Mouse (Mus musculus) midbrain, postnatal 0 days (tissue): ENCODE data around the gene Btrc. TPM values are rescaled to one million over a fixed set of nuclear protein-coding genes. Genes with fewer than 3 reads are reported as not detected.

Source experiments
- ATAC-seq: fragments of 200-750 bp; cut with Nextera tagmentation; 2 replicates; pipeline ENCODE4 v1.8.0; 2017; ENCODE audit warnings: moderate number of reproducible peaks, mild to moderate bottlenecking, moderate TSS enrichment, moderate library complexity; ENCODE audit not compliant: low FRiP score
- DNase-seq: peaks from one replicate; pipeline ENCODE4 v3.0.0-alpha.2; 2015; ENCODE audit warnings: low spot score
- H3K27ac ChIP-seq: fragments of 300-500 bp; sonication (generic); 2 replicates; pipeline ENCODE4 v1.5.1; 2014; ENCODE audit warnings: low read depth, mild to moderate bottlenecking, low read length, mixed read lengths
- H3K27me3 ChIP-seq: fragments of 300-500 bp; sonication (generic); 2 replicates; pipeline ENCODE4 v1.6.1; 2014; ENCODE audit warnings: low read length, control low read depth, mixed read lengths; ENCODE audit not compliant: insufficient read depth
- H3K36me3 ChIP-seq: fragments of 300-500 bp; sonication (generic); 2 replicates; pipeline ENCODE4 v1.6.1; 2014; ENCODE audit warnings: low read length, control low read depth, mixed read lengths; ENCODE audit not compliant: insufficient read depth
- H3K4me1 ChIP-seq: fragments of 300-500 bp; sonication (generic); 2 replicates; pipeline ENCODE4 v1.6.1; 2014; ENCODE audit warnings: mild to moderate bottlenecking, control low read depth, antibody characterized with exemption, low read length, mixed read lengths; ENCODE audit not compliant: insufficient read depth
- H3K4me2 ChIP-seq: fragments of 300-500 bp; sonication (generic); 2 replicates; pipeline ENCODE4 v1.6.1; 2014; ENCODE audit warnings: low read depth, mild to moderate bottlenecking, low read length, mixed read lengths; ENCODE audit not compliant: poor library complexity, severe bottlenecking
- H3K4me3 ChIP-seq: fragments of 300-500 bp; sonication (generic); 2 replicates; pipeline ENCODE4 v1.5.1; 2014; ENCODE audit warnings: low read depth, mild to moderate bottlenecking, low read length, moderate library complexity
- H3K9ac ChIP-seq: fragments of 300-500 bp; sonication (generic); replicated peaks from 2 replicates; pipeline ENCODE4 v1.6.1; 2014; ENCODE audit warnings: mild to moderate bottlenecking, low read length, moderate library complexity, mixed read lengths; ENCODE audit not compliant: poor library complexity, severe bottlenecking
- H3K9me3 ChIP-seq: fragments of 300-500 bp; sonication (generic); 2 replicates; pipeline ENCODE4 v1.6.1; 2016; ENCODE audit warnings: low read length, control low read depth
- CTCF ChIP-seq: IDR thresholded peaks from 2 replicates; pipeline ENCODE4 v1.5.1; 2016; ENCODE audit warnings: antibody characterized with exemption, mild to moderate bottlenecking
- WGBS: fragments of 180-500 bp; shearing (Covaris S2); extraction: QIAGEN DNeasy Blood & Tissue Kit; methylation state at CpG from one replicate; pipeline ENCODE4 v1.1.7; 2014; 5-methylcytosine and 5-hydroxymethylcytosine counted together
- polyA plus RNA-seq: library from polyadenylated mRNA; unstranded; fragments of >200 nt; fragmentation: Nextera tagmentation; extraction: Ambion mirVana; gene quantifications from 2 replicates; pipeline ENCODE4 v1.2.1, GENCODE M21; 2015
- total RNA-seq: library from RNA; depleted of rRNA; stranded (reverse); fragments of >200 nt; gene quantifications from 2 replicates; pipeline ENCODE4 v1.2.3, GENCODE M21; 2014

Btrc gene
- total and polyA plus RNA-seq, 2 experiments from 2014 or later: 52.8 to 60.1 TPM

DNA sequence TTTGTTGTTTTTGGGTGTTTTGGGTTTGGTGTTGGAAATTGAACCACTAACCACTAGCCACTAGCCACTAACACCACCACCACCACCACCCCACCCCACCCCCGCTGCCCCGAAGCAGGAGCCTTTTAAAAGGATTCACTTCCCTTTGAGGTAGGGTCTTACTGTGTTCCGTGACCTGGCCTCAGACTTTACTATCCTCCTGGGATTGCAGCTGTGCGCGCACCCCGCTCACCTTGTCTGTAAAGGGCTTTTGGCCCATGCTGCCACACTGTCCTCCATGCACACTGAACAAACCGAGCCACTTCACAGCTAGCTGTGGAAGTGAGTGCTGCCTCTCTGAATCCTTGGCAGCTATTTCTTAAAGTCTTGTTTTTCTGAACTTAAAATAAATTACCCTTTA lies 141.9 kb downstream of the Btrc start:
- H3K36me3 ChIP-seq: peaks cover 10% of the 10 kb centered on the region; the same call in 1 of the 2 replicates
- H3K4me1 ChIP-seq: no peaks in the 10 kb centered on the region
- no peak for ATAC-seq
- H3K27ac ChIP-seq: no peak overlapping the region
- no peaks in the 10 kb centered on the region for H3K9me3 ChIP-seq
- WGBS: 84% methylated on average over 7 of the region's 7 CpGs
- DNase-seq: no peak
- no peak for TF ChIP-seq CTCF
- H3K4me3 ChIP-seq: no peak overlapping the region
- no peak overlapping the region for H3K4me2 ChIP-seq
- no peak overlapping the region for H3K9ac ChIP-seq
- H3K27me3 ChIP-seq: no peaks in the 10 kb centered on the region

DNA sequence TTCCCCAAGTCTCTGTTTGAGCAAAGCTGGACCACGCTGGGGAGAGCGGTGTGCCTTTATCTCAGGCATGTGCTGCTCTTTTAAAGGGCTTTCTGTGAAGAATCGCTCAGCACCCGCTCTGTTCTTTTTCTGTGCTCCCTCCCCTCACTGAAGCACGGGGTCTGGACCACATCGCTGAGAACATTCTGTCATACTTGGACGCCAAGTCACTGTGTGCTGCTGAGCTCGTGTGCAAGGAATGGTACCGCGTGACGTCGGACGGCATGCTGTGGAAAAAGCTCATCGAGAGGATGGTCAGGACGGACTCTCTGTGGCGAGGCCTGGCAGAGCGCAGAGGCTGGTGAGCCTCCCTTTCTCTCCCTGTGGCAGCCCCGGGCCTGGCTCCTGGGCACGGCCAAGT lies 144.0 kb downstream of the Btrc start:
- DNase-seq (peak; percentile 5), ATAC-seq (no peak)
- no peak for TF ChIP-seq CTCF
- H3K27me3 ChIP-seq: no peaks in the 10 kb centered on the region
- no peaks in the 10 kb centered on the region for H3K4me1 ChIP-seq
- H3K27ac ChIP-seq: no peak overlapping the region
- H3K9ac ChIP-seq: no peak overlapping the region
- no peak overlapping the region for H3K4me2 ChIP-seq
- H3K9me3 ChIP-seq: no peaks in the 10 kb centered on the region
- WGBS: 73% methylated on average over 19 of the region's 19 CpGs
- H3K36me3 ChIP-seq: peaks cover 15% of the 10 kb centered on the region
- no peak overlapping the region for H3K4me3 ChIP-seq

DNA sequence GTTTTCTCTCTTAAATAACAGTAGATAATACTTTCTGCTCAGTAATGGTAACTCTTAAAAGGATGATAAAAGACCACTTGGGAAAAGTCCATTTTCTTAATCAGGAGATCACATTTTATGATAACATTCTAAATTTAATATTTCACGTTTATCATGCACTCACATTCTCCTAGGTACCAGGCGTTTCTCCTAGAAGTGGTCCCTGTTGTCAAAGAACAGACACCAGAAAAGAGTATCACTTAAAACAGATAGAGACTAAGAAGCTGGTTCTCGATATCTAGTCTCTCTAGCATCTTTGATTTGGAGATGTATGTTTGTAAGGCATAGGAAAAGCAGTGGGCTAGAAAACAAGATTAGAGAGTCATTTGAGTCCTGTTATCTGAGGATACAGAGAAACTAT lies 147.1 kb downstream of the Btrc start:
- Histone ChIP-seq H3K4me1 (no peaks in the 10 kb centered on the region), H3K27ac (no peak overlapping the region), H3K9ac (no peak overlapping the region), H3K4me3 (no peak overlapping the region), H3K27me3 (no peaks in the 10 kb centered on the region), H3K4me2 (no peak overlapping the region), H3K36me3 (peaks cover 20% of the 10 kb centered on the region), H3K9me3 (no peaks in the 10 kb centered on the region)
- no peak for DNase-seq
- no peak for TF ChIP-seq CTCF
- no peak for ATAC-seq
- 72% methylated on average over 3 of the region's 3 CpGs for WGBS

DNA sequence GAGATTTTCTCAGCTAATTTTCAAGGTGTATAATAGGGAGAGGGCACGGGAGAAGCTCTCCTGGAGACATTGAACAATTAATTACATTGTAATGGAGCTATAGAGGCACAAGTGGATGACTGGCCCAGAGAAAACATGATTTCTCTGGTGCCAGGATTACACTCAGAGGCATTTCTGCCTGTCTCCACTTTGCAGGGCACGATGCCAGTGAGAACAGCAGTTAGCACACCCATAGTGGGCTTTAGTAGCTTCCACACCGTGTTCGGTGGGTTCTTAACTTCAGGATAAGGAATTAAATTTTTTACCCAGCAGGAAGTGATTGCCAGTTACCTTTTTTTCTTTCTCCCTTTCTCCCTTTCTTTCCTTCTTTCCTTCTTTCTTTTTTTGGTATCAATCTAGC lies 147.9 kb downstream of the Btrc start:
- Histone ChIP-seq H3K27me3 (no peaks in the 10 kb centered on the region), H3K4me1 (no peaks in the 10 kb centered on the region), H3K36me3 (peaks cover 26% of the 10 kb centered on the region), H3K9ac (no peak overlapping the region), H3K4me3 (no peak overlapping the region), H3K4me2 (no peak overlapping the region), H3K9me3 (no peaks in the 10 kb centered on the region), H3K27ac (0 out of 2 replicates have a peak overlapping the region, but pooled peaks have one; percentile 32)
- TF ChIP-seq CTCF: no peak
- ATAC-seq (no peak), DNase-seq (peak; percentile 29)
- WGBS: 53% methylated on average over 4 of the region's 4 CpGs

DNA sequence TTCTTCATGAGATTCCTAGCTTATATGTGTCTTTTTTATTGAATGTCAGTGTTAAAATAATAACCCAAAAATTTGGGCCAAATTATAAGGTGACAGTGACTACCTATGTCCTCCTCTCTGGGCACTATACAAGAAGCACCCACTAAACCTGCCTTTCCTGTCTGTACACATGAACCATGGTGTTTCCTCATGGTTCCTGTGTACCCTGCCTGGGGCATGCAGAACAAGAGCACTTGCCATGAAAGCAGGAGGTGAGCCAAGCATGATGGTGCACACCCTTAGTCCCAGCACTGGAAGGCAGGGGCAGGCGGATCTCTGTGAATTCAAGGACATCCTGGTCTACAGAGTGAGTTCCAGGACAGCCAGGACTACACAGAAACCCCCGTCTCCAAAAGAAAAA lies 151.8 kb downstream of the Btrc start:
- no peak overlapping the region for H3K27ac ChIP-seq
- no peaks in the 10 kb centered on the region for H3K9me3 ChIP-seq
- H3K9ac ChIP-seq: no peak overlapping the region
- H3K4me2 ChIP-seq: no peak overlapping the region
- no peaks in the 10 kb centered on the region for H3K27me3 ChIP-seq
- no peak for TF ChIP-seq CTCF
- DNase-seq (no peak), ATAC-seq (no peak)
- H3K4me1 ChIP-seq: no peaks in the 10 kb centered on the region
- 98% methylated on average over 2 of the region's 2 CpGs for WGBS
- no peak overlapping the region for H3K4me3 ChIP-seq
- peaks cover 43% of the 10 kb centered on the region for H3K36me3 ChIP-seq

- Histone ChIP-seq H3K9ac (no peak overlapping the region), H3K4me1 (no peaks in the 10 kb centered on the region), H3K4me3 (no peak overlapping the region), H3K27me3 (no peaks in the 10 kb centered on the region), H3K9me3 (no peaks in the 10 kb centered on the region), H3K36me3 (peaks cover 52% of the 10 kb centered on the region), H3K27ac (no peak overlapping the region), H3K4me2 (no peak overlapping the region)
- no peak for TF ChIP-seq CTCF
- 96% methylated on average over 12 of the region's 12 CpGs for WGBS
- ATAC-seq (no peak), DNase-seq (no peak)
Observed at GRCm38 (mm10) chr19:45516264-45516663, 152.7 kb downstream of the Btrc start.
